Mouse (Mus musculus): ENCODE data around the gene Tmem131. TPM values are rescaled to one million over a fixed set of nuclear protein-coding genes. Genes with fewer than 3 reads are reported as not detected.

The Tmem131 gene
- 8.0 and 8.6 TPM in 2 replicates for polyA plus RNA-seq (2015; fragmentation: Nextera tagmentation; extraction: Ambion mirVana)

- Histone ChIP-seq H3K27ac (replicated peaks) (peak within 1 kb of the TSS; percentile 66), H3K4me3 (replicated peaks) (peak within 1 kb of the TSS; percentile 42)
Observed at GRCm38 (mm10) chr1:36943653-36944052, at the start of gene Tmem131. Gene Tmem131 (minus strand): TSS chr1:36943666.

GRCm38 (mm10) chr1:36988561-36988960, 45.1 kb upstream of the Tmem131 start:
- WGBS (ENCODE audit: insufficient replicate concordance), result 57% methylated on average over 6 of the region's 6 CpGs
- Histone ChIP-seq H3K9me3 (replicated peaks) (no peaks in the 10 kb centered on the region), H3K36me3 (replicated peaks) (no peaks in the 10 kb centered on the region), H3K4me1 (replicated peaks) (no peaks in the 10 kb centered on the region), H3K27me3 (peaks cover 14% of the 10 kb centered on the region), H3K4me3 (replicated peaks) (no peak overlapping the region), H3K4me2 (no peak overlapping the region), H3K27ac (replicated peaks) (no peak overlapping the region), H3K9ac (no peak overlapping the region)
- no peak for ATAC-seq (ENCODE audit: insufficient read depth)

More at GRCm38 (mm10) chr1:36943653-36944052, at the start of gene Tmem131:
- Histone ChIP-seq H3K9me3 (replicated peaks) (no peaks in the 10 kb centered on the region), H3K4me2 (peak within 1 kb of the TSS; percentile 67), H3K36me3 (replicated peaks) (no peaks in the 10 kb centered on the region), H3K4me1 (replicated peaks) (peaks cover 50% of the 10 kb centered on the region), H3K27me3 (no peaks in the 10 kb centered on the region), H3K9ac (peak within 1 kb of the TSS; percentile 35; the same call in 1 of the 2 replicates)
- peak; percentile 42 for ATAC-seq (ENCODE audit: insufficient read depth)
- 18% methylated on average over 5 of the region's 5 CpGs for WGBS (ENCODE audit: insufficient replicate concordance)

- ATAC-seq (ENCODE audit: insufficient read depth), result no peak
- no peaks in the 10 kb centered on the region for H3K36me3 ChIP-seq (replicated peaks)
- no peak overlapping the region for H3K4me3 ChIP-seq (replicated peaks)
- H3K4me1 ChIP-seq (replicated peaks), result no peaks in the 10 kb centered on the region
- H3K27ac ChIP-seq (replicated peaks), result no peak overlapping the region
- no peak overlapping the region for H3K4me2 ChIP-seq
- no peak overlapping the region for H3K9ac ChIP-seq
- 64% methylated on average over 6 of the region's 6 CpGs for whole genome bisulfite sequencing (ENCODE audit: insufficient replicate concordance)
- peaks cover 14% of the 10 kb centered on the region for H3K27me3 ChIP-seq
- no peaks in the 10 kb centered on the region for H3K9me3 ChIP-seq (replicated peaks)
Observed at GRCm38 (mm10) chr1:36988161-36988560, 44.7 kb upstream of the Tmem131 start.

- H3K4me2 ChIP-seq, result no peak overlapping the region
- WGBS (ENCODE audit: insufficient replicate concordance), result 58% methylated on average over 10 of the region's 10 CpGs
- H3K9ac ChIP-seq, result no peak overlapping the region
- no peak overlapping the region for H3K27ac ChIP-seq (replicated peaks)
- H3K4me1 ChIP-seq (replicated peaks), result no peaks in the 10 kb centered on the region
- H3K4me3 ChIP-seq (replicated peaks), result no peak overlapping the region
- peaks cover 14% of the 10 kb centered on the region for H3K27me3 ChIP-seq
- H3K9me3 ChIP-seq (replicated peaks), result no peaks in the 10 kb centered on the region
- H3K36me3 ChIP-seq (replicated peaks), result no peaks in the 10 kb centered on the region
- no peak for ATAC-seq (ENCODE audit: insufficient read depth)
Observed at GRCm38 (mm10) chr1:36987172-36988148, 44.0 kb upstream of the Tmem131 start.

DNA sequence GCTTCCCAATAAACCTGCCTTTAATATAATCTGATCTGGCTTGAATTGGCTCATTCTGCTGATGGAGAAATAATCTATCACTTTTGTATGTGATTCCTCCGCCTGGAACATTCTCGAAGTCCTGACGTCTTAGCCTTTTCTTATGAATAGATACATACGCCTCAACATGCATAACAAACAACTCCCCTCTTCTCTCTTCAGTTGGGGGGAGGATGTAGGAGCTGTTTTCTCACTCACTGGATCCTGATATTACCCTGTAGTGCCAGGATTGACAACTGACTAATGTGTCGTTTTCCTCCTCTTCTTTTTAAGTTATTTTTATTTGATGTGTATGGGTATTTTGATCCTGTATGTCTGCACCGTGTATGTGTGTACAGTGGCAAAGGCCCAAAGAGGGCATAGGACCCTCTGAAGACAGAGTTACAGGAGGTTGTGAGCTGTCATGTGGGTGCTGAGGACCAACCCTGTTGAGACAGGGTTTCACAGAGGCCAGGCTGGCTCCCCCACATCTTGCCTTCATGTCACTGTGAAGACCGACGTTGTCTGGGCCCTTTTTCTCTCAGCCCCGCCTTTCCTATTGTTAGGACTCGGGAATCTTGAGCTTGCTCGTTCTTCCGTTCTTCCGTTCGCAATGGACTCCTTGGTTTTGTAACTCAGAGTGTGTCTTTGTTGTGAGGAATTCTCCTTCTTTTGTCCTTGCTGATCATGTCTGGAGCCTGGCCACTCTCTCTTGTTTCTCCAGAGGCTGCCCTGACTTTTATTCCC, 43.1 kb upstream of the Tmem131 start:
- H3K4me3 ChIP-seq (replicated peaks), result no peak overlapping the region
- H3K9ac ChIP-seq, result no peak overlapping the region
- H3K4me1 ChIP-seq (replicated peaks), result no peaks in the 10 kb centered on the region
- no peaks in the 10 kb centered on the region for H3K9me3 ChIP-seq (replicated peaks)
- ATAC-seq (ENCODE audit: insufficient read depth), result no peak
- no peak overlapping the region for H3K4me2 ChIP-seq
- WGBS (ENCODE audit: insufficient replicate concordance), result 67% methylated on average over 14 of the region's 14 CpGs
- no peak overlapping the region for H3K27ac ChIP-seq (replicated peaks)
- no peaks in the 10 kb centered on the region for H3K36me3 ChIP-seq (replicated peaks)
- H3K27me3 ChIP-seq, result peaks cover 14% of the 10 kb centered on the region

GRCm38 (mm10) chr1:36985896-36986295, 42.4 kb upstream of the Tmem131 start:
- Histone ChIP-seq H3K9ac (no peak overlapping the region), H3K27ac (replicated peaks) (no peak overlapping the region), H3K4me3 (replicated peaks) (no peak overlapping the region), H3K9me3 (replicated peaks) (no peaks in the 10 kb centered on the region), H3K36me3 (replicated peaks) (no peaks in the 10 kb centered on the region), H3K4me1 (replicated peaks) (no peaks in the 10 kb centered on the region), H3K27me3 (peaks cover 14% of the 10 kb centered on the region), H3K4me2 (no peak overlapping the region)
- 62% methylated on average over 6 of the region's 6 CpGs for WGBS (ENCODE audit: insufficient replicate concordance)
- ATAC-seq (ENCODE audit: insufficient read depth), result no peak

DNA sequence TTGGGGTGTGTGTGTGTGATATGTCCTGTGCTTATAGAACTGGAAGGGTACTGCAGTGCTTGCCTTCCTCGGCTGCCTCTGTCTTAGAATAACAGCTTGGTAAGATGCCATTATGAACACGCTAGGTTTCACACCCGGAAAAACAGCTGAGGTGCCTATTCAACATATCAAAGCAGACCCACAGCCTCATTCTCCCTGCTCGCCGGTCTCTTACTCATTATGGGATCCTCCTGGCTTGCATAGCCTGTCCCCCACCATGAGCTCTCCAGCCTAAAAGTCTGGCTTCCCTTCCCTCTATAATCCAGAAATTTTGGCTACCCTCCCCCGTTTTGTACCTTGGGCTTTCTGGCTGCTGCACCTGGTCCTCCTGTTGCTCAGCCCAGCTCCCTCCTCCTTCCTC, 40.9 kb upstream of the Tmem131 start:
- no peak overlapping the region for H3K4me2 ChIP-seq
- no peak overlapping the region for H3K9ac ChIP-seq
- H3K27me3 ChIP-seq, result peaks cover 14% of the 10 kb centered on the region
- WGBS (ENCODE audit: insufficient replicate concordance), result 41% methylated on average over 6 of the region's 6 CpGs
- no peak overlapping the region for H3K27ac ChIP-seq (replicated peaks)
- no peaks in the 10 kb centered on the region for H3K36me3 ChIP-seq (replicated peaks)
- no peak overlapping the region for H3K4me3 ChIP-seq (replicated peaks)
- H3K9me3 ChIP-seq (replicated peaks), result no peaks in the 10 kb centered on the region
- ATAC-seq (ENCODE audit: insufficient read depth), result no peak
- H3K4me1 ChIP-seq (replicated peaks), result no peaks in the 10 kb centered on the region

- Histone ChIP-seq H3K4me3 (replicated peaks) (no peak overlapping the region), H3K36me3 (replicated peaks) (no peaks in the 10 kb centered on the region), H3K4me2 (no peak overlapping the region), H3K9me3 (replicated peaks) (no peaks in the 10 kb centered on the region), H3K9ac (no peak overlapping the region), H3K4me1 (replicated peaks) (no peaks in the 10 kb centered on the region), H3K27ac (replicated peaks) (no peak overlapping the region), H3K27me3 (peaks cover 14% of the 10 kb centered on the region)
- 48% methylated on average over 4 of the region's 4 CpGs for WGBS (ENCODE audit: insufficient replicate concordance)
- no peak for ATAC-seq (ENCODE audit: insufficient read depth)
Observed at GRCm38 (mm10) chr1:36983754-36984153, 40.3 kb upstream of the Tmem131 start.

DNA sequence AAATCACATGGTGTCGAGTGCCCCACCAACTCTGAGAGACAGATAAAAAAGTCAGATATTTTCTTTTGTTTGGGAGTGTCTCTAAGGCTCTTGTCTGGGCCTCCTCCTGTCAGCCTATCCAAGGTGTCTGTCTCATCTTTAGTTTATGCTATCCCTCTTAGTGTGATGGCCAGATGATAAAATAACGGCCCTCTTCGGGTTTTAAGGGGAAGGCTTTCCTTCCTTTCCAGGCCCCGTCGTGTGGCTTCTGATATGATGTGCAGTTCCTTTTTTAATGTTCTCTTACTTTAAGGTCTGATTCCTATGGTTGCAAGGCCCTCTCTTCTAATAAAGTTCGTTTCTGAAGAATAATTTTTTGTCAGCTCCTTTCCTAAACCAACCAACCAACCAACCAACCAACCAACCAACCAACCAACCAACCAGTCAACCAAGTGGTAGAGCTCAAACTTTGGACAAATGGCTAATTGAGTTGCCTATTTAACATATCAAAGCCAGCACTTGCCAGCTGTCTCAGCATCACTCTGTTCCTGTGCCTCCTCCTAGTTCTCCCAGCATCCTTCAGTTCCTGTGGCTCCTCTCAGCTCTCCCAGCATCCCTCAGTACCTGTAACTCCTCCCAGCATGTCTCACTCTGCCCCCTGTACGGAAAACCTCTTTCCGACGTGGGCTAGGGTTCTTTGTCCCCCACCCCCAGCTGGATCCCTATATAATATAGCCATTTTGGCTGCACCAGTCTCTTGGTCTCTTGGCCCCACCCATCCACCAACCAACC, 38.9 kb upstream of the Tmem131 start:
- WGBS (ENCODE audit: insufficient replicate concordance), result 35% methylated on average over 9 of the region's 9 CpGs
- H3K36me3 ChIP-seq (replicated peaks), result no peaks in the 10 kb centered on the region
- no peak overlapping the region for H3K9ac ChIP-seq
- H3K4me2 ChIP-seq, result no peak overlapping the region
- H3K4me3 ChIP-seq (replicated peaks), result no peak overlapping the region
- peaks cover 14% of the 10 kb centered on the region for H3K27me3 ChIP-seq
- no peaks in the 10 kb centered on the region for H3K4me1 ChIP-seq (replicated peaks)
- no peak for ATAC-seq (ENCODE audit: insufficient read depth)
- no peaks in the 10 kb centered on the region for H3K9me3 ChIP-seq (replicated peaks)
- H3K27ac ChIP-seq (replicated peaks), result no peak overlapping the region

DNA sequence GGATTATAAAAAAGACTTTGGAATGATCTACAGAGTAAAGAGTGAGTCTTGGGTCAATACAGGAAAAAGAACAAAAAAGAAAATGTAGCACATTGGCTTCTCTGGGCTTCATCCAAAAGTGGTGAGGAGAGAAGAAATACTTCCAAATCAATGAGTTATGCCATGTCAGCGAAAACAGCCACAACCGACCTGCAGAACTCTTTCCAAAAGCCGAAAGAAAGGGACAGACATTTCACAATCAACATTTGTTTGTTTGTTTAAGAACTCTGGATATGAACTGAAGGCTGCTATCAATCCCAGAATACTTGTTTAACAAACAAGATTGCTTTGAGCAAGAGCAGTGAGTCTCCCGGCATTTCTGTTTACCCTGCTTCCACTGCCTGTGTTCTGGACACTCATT, 33.3 kb upstream of the Tmem131 start:
- no peaks in the 10 kb centered on the region for H3K4me1 ChIP-seq (replicated peaks)
- no peak overlapping the region for H3K27ac ChIP-seq (replicated peaks)
- no peaks in the 10 kb centered on the region for H3K9me3 ChIP-seq (replicated peaks)
- no peak overlapping the region for H3K4me2 ChIP-seq
- WGBS (ENCODE audit: insufficient replicate concordance), result 64% methylated on average over 4 of the region's 4 CpGs
- H3K4me3 ChIP-seq (replicated peaks), result no peak overlapping the region
- no peak overlapping the region for H3K9ac ChIP-seq
- H3K36me3 ChIP-seq (replicated peaks), result no peaks in the 10 kb centered on the region
- ATAC-seq (ENCODE audit: insufficient read depth), result no peak
- H3K27me3 ChIP-seq, result no peaks in the 10 kb centered on the region

Data from liver, embryonic 15.5 days (tissue).